Mouse (Mus musculus) CD4-positive helper T cell, adult 2 months (primary cell): ENCODE measurements around the gene Edf1.
"Not testable (repeated sequence)": the region's sequence is repeated elsewhere in the genome, so short reads cannot be mapped to it uniquely, and the experiment has no call there.

Source experiments
- DNase-seq: peaks from one replicate; pipeline ENCODE4 v3.0.0-alpha.2; 2012; ENCODE audit warnings: low read depth, missing footprints, low spot score

Gene Edf1

GRCm38 (mm10) chr2:25557221-25557963 is at the start of gene Edf1:
Gene Edf1, plus strand, starts transcription at chr2:25557847.
- peak; percentile 94 for DNase-seq

GRCm38 (mm10) chr2:25509912-25510311 is 47.7 kb upstream of the Edf1 start:
- no peak for DNase-seq

- no peak for DNase-seq
Measured at GRCm38 (mm10) chr2:25526510-25527302, 30.9 kb upstream of the Edf1 start.

GRCm38 (mm10) chr2:25533707-25534106 is 23.9 kb upstream of the Edf1 start:
- DNase-seq: no peak

GRCm38 (mm10) chr2:25534178-25534865 is 23.3 kb upstream of the Edf1 start:
- peak; percentile 91 for DNase-seq

- DNase-seq: no peak
Measured at GRCm38 (mm10) chr2:25534866-25535182, 22.8 kb upstream of the Edf1 start.

GRCm38 (mm10) chr2:25536531-25536930 is 21.1 kb upstream of the Edf1 start:
- DNase-seq: no peak

- no peak for DNase-seq
Measured at GRCm38 (mm10) chr2:25540541-25540948, 17.1 kb upstream of the Edf1 start.

GRCm38 (mm10) chr2:25541644-25542367 is 15.8 kb upstream of the Edf1 start:
- no peak for DNase-seq

- DNase-seq: peak; percentile 28
Measured at GRCm38 (mm10) chr2:25545996-25546810, 11.4 kb upstream of the Edf1 start.

- DNase-seq: peak; percentile 99
Measured at GRCm38 (mm10) chr2:25546811-25547491, 10.7 kb upstream of the Edf1 start, which contains the start of gene Traf2. Gene Traf2, minus strand, starts transcription at chr2:25546940.

- DNase-seq: peak; percentile 93
Measured at GRCm38 (mm10) chr2:25549021-25549991, 8.3 kb upstream of the Edf1 start.

GRCm38 (mm10) chr2:25551186-25551585 is 6.5 kb upstream of the Edf1 start:
- DNase-seq: peak; percentile 57

- DNase-seq: not testable (repeated sequence)
Measured at GRCm38 (mm10) chr2:25553171-25553786, 4.4 kb upstream of the Edf1 start.

- DNase-seq: not testable (repeated sequence)
Measured at GRCm38 (mm10) chr2:25555479-25555878, 2.2 kb upstream of the Edf1 start.

- DNase-seq: no peak
Measured at GRCm38 (mm10) chr2:25556296-25556695, 1.4 kb upstream of the Edf1 start.

GRCm38 (mm10) chr2:25557964-25558360 is 315 bp downstream of the Edf1 start:
- DNase-seq: no peak

- DNase-seq: no peak
Measured at GRCm38 (mm10) chr2:25558774-25559173, 1.1 kb downstream of the Edf1 start.

GRCm38 (mm10) chr2:25560551-25560950 is 2.9 kb downstream of the Edf1 start:
- no peak for DNase-seq
